Mouse (Mus musculus): Measurements from ENCODE around the gene Cdh1. TPM values are rescaled to one million over a fixed set of nuclear protein-coding genes. Genes with fewer than 3 reads are reported as not detected.

Gene Cdh1
- total RNA-seq, 2 experiments from 2014 or later, result 2.2 to 2.8 TPM

- DNase-seq (ENCODE audit: low spot score in 2 of 2), result no peak
Measured at GRCm38 (mm10) chr8:106646731-106647130, 43.6 kb downstream of the Cdh1 start.

DNA sequence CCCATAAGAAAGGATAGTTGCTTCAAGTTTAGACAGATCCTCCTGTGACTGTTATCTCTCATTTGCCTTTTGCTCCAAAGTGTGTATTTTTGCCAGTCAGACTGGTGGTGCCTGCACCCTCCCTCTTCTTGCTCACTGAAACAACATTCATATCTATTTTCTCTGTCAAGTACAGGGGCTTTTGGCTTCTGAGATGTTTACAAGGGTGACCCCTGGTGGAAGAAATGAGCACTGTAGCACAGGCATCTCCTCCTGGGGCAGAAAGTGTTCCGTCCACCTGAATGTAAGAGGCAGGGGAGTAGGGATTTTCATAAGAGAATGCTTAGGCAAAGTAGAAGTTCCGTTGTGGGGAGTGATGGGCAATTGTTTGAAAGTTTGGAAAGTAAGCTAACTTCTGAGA, 44.2 kb downstream of the Cdh1 start:
- DNase-seq (ENCODE audit: low spot score in 2 of 2), result peak; percentile 73 to 90

DNA sequence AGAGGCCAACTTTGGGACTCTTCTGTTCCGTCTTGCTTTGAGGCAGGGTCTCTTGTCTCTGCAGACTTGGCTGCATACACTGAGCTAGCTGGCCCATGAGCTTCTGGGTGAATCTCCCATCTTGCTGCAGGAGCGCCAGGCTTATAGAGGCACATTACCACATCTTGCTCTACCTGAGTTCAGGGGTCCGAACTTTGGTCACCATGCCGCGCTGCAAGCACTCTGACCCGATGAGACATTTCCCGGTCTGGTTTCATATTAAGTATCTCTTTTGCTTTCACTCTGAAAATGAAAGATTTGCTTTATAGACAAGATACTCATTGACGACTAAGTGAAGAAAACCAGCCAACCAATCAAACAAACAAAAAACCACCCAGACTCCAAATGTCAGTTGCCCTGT, 45.3 kb downstream of the Cdh1 start:
- no peak for DNase-seq (ENCODE audit: low spot score in 2 of 2)

- no peak for DNase-seq (ENCODE audit: low spot score in 2 of 2)
Measured at GRCm38 (mm10) chr8:106651994-106652393, 48.8 kb downstream of the Cdh1 start.

- DNase-seq (ENCODE audit: low spot score in 2 of 2), result no peak
Measured at GRCm38 (mm10) chr8:106656046-106656445, 52.9 kb downstream of the Cdh1 start.

- no peak for DNase-seq (ENCODE audit: low spot score in 2 of 2)
Measured at GRCm38 (mm10) chr8:106672786-106673185, 69.6 kb downstream of the Cdh1 start.

DNA sequence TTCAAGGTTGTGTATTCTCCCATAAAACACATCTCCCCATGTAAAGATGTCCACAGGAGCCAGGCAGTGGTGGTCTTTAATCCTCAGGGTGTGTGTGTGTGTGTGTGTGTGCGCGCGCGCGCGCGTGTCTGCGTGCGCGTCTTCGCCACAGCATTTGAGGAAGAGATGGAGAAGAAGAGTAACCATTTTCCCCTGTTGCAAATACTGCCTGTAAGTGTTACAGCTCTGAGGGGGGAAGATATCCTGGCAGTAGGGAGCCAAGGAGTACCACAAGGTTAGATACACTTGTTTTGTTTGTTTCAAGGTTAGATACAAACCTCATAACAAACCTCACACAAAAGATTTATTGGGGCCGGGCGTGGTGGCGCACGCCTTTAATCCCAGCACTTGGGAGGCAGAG, 71.2 kb downstream of the Cdh1 start:
- DNase-seq (ENCODE audit: low spot score in 2 of 2), result no peak

GRCm38 (mm10) chr8:106674894-106675293, 71.7 kb downstream of the Cdh1 start:
- no peak for DNase-seq (ENCODE audit: low spot score in 2 of 2)

DNA sequence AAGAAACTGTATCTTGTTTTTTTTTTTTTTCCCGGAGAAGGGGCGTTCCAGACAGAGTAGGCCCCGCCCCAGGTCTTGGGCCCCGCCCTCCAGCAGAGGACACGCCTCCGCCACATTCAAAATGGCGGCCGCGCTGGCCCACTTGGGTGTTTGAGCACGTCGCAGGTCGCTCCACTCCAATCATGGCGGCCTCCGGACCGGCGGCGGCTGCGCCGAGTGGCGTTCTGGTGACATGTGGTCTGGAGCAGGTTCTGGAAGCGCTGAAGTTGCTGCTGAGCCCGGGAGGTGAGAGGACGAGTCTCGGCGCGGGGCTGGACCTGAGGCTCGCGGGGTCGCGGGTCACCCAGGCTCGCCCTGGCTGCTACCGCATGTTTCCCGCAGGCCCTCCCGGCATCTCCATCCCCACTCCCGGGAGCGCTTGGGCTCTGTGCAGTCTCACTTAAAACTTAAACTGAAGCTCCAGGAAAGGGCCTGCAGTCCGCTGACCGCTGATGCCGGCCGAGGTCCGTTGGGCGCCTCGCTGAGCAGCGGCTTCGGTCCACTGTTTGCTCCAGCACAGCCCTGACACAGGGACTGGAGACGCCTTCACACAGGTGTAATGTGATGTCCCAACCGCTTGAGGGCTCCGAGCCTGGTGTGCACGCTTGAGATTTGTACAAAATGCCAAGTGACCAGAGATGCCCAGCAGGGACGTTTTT, 80.0 kb downstream of the Cdh1 start, which contains the start of gene Tango6:
TSS of gene Tango6 (plus strand) at position 98 of the 698 bp plus-strand sequence.
- peak; percentile 88 to 93 for DNase-seq (ENCODE audit: low spot score in 2 of 2)

DNA sequence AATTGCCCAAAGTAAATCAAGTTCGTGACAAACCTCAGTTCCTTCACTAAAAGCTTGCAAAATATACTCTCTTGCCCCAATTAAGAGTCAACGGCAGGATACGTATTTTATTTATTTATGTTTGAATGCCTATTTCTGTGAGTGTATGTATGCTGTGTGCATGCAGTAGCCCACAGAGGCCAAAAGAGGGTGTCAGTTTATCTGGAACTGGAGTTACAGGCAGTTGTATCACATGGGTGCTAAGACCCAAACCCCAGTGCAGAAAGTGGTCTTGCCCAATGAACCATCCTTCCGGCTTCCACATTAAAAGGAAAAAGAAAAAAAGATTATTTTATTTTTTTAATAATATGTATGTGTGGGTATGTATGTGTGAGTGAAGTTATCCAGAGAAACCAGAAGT, 81.2 kb downstream of the Cdh1 start:
- DNase-seq (ENCODE audit: low spot score in 2 of 2), result no peak

DNA sequence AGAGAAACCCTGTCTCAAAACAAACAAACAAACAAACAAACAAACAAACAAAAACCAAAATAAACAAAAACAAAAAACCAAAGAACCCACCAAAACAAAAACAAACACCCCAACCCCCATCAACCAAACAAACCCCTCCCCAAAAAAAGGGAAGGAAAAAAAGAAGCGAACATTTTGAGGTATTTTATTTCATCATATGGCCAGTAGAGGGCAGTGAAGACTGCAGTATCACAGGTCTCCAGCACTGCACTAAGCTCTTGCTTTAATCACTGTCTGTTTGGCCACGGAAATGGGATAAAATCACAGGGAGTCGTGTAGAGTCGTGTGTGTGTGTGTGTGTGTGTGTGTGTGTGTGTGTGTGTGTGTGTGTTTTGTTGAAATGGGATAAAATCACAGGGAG, 84.3 kb downstream of the Cdh1 start:
- DNase-seq (ENCODE audit: low spot score in 2 of 2), result no peak

GRCm38 (mm10) chr8:106697748-106698248, 94.6 kb downstream of the Cdh1 start:
- DNase-seq (ENCODE audit: low spot score in 2 of 2), result no peak

DNA sequence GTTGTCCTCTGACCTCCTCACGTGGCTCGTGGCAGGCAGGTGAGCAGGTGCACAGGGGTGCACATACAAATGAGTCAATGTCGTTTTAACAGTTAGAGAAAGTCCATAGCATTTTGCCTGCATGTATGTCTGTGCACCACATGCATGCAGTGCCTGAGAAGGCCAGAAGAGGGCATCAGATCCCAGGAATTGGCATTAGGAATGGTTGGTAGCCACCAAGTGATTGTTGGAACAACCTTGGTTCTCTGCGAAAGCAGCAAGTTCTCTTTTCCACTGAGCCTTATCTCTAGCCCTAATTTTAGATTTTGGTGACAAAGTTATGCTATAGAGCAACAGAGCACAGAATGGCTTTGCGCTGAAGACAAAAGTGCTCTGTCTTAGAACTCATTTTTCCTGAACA, 96.4 kb downstream of the Cdh1 start:
- DNase-seq (ENCODE audit: low spot score in 2 of 2), result peak; percentile 71 to 79

GRCm38 (mm10) chr8:106700131-106700530, 97.0 kb downstream of the Cdh1 start:
- DNase-seq (ENCODE audit: low spot score in 2 of 2), result no peak

DNA sequence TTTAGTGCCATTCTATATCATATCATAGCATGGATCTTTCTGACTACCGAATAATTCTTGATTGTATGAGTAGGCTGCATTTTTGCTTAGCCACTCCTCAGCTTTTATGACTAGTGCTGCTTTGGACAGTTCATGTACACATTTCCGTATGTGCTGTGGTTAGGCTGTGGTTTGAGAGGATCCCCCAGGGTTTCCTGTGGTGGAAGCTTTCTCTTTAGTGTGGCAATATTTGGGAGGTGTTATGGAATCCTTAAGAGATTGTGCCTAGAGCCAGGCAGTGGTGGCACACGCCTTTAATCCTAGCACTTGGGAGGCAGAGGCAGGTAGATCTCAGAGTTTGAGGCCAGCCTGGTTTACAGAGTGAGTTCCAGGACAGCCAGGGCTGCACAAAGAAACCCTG, 98.2 kb downstream of the Cdh1 start:
- no peak for DNase-seq (ENCODE audit: low spot score in 2 of 2)

GRCm38 (mm10) chr8:106704199-106704900, 101.2 kb downstream of the Cdh1 start:
- DNase-seq (ENCODE audit: low spot score in 2 of 2), result no peak

GRCm38 (mm10) chr8:106704901-106705321, 101.8 kb downstream of the Cdh1 start:
- peak in 1 of 2 experiments; percentile 13 for DNase-seq (ENCODE audit: low spot score in 2 of 2)

GRCm38 (mm10) chr8:106706194-106706593, 103.0 kb downstream of the Cdh1 start:
- no peak for DNase-seq (ENCODE audit: low spot score in 2 of 2)

- DNase-seq (ENCODE audit: low spot score in 2 of 2), result no peak
Measured at GRCm38 (mm10) chr8:106710002-106710401, 106.9 kb downstream of the Cdh1 start.

- no peak for DNase-seq (ENCODE audit: low spot score in 2 of 2)
Measured at GRCm38 (mm10) chr8:106712487-106712886, 109.3 kb downstream of the Cdh1 start.

DNA sequence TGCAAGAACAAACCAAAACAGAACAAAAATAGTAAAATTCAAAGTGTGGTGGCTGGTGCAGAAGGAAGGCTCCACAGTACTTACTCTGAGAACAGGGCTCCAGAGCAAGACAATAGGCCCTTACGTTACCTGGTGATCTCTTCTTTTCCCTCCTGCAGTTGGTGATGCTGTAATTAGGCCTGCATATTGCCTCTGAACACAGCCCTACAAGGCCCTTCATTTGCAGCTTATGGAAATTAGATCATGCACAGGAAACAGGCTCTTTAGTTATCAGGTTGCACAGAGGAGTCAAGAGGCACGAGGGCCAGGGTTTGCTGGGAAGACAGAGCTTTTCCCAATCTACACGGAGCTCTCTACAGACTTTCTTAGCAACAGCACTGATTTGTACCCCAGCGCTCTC, 111.1 kb downstream of the Cdh1 start:
- no peak for DNase-seq (ENCODE audit: low spot score in 2 of 2)

- peak; percentile 83 to 86 for DNase-seq (ENCODE audit: low spot score in 2 of 2)
Measured at GRCm38 (mm10) chr8:106718091-106718500, 114.9 kb downstream of the Cdh1 start.

Measured in left cerebral cortex, adult 18-20 months (tissue).